Mouse (Mus musculus) bone marrow, adult 2 months (tissue): ENCODE results near the gene Stra6l.

Source experiments
- CTCF ChIP-seq: fragments of 200-500 bp; IDR thresholded peaks from 2 replicates; pipeline ENCODE4 v1.5.1; 2011; ENCODE audit warnings: low read length, control low read depth; ENCODE audit not compliant: control insufficient read depth, insufficient read depth
- POLR2A ChIP-seq: fragments of 200-500 bp; IDR thresholded peaks from 2 replicates; pipeline ENCODE4 v1.6.1; 2011; ENCODE audit warnings: low read depth, mild to moderate bottlenecking, control low read depth, low read length, borderline replicate concordance; ENCODE audit not compliant: control insufficient read depth

DNA sequence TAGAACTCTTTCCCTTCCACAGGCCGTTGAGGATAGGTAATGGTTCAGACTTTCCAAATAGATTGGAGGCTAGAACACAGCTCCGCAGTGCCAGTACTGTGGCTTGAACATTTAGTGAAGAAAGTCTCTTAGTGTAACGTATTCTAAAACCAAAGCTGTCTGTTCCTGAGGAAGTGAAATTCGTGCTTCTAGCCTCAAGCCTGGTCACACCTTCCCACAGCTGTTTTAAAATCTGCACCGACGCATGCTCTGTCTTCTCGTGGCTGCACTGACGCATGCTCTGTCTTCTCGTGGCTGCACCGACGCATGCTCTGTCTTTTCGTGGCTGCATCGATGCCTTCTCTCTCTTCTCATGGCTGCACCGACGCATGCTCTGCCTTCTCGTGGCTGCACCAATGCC, 34.8 kb downstream of the Stra6l start:
- TF ChIP-seq CTCF (no peak), POLR2A (no peak)
